Mouse (Mus musculus): Measurements from ENCODE around the gene Ksr1. TPM values are rescaled to one million over a fixed set of nuclear protein-coding genes. Genes with fewer than 3 reads are reported as not detected.

The Ksr1 gene
- polyA plus RNA-seq, 1 experiment: 4.8 TPM

DNA sequence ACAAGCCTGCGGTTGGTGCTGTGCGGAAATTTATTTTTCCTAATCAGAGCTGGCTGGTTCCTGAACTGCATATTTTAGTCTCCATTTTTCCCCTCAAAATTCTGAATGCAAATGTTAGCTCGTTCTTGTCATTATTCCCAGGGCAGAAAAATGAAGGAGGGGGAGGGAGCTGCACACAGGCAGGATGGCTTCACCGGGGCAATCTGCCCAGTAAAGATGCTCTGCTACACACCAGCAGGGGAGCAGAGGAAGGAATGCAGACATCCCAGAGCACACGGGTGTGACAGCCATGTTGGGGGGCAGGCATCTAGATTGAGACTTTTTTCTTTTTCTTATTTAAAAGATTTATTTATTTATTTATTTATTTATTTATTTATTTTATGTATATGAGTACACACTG, 9.0 kb downstream of the Ksr1 start:
- Histone ChIP-seq H3K79me3 (ENCODE audit: low read depth) (no peaks in the 10 kb centered on the region), H3K36me3 (ENCODE audit: control insufficient read depth, insufficient read depth) (no peaks in the 10 kb centered on the region), H3ac (ENCODE audit: control insufficient read depth, insufficient read length, low read depth) (no peak overlapping the region), H3K27me3 (ENCODE audit: control insufficient read depth, insufficient read depth, insufficient read length) (no peaks in the 10 kb centered on the region), H3K4me3 (ENCODE audit: insufficient read depth, poor library complexity, severe bottlenecking) (no peak overlapping the region), H3K79me2 (ENCODE audit: control insufficient read depth, insufficient read depth) (peaks cover 13% of the 10 kb centered on the region)
- no peak for TF ChIP-seq CEBPB (IDR thresholded peaks at IDR 0.05; ENCODE audit: low read depth)
- TF ChIP-seq MYOG (IDR thresholded peaks at IDR 0.05; ENCODE audit: control insufficient read depth, extremely low read depth, insufficient read length): no peak
- TF ChIP-seq MAX (IDR thresholded peaks at IDR 0.05): no peak
- no peak for TF ChIP-seq USF1 (IDR thresholded peaks at IDR 0.05; ENCODE audit: low read depth)
- TF ChIP-seq FOSL1 (IDR thresholded peaks at IDR 0.05; ENCODE audit: insufficient read depth, low read length, poor library complexity, severe bottlenecking): no peak
- no peak for TF ChIP-seq MYOD1 (IDR thresholded peaks at IDR 0.05; ENCODE audit: control insufficient read depth, insufficient read length, low read depth)
- no peak for TF ChIP-seq CTCF (IDR thresholded peaks at IDR 0.05; ENCODE audit: control insufficient read depth, insufficient read depth, insufficient read length)

- TF ChIP-seq MAX (IDR thresholded peaks at IDR 0.05) (no peak), CEBPB (IDR thresholded peaks at IDR 0.05; ENCODE audit: low read depth) (no peak)
- H3K79me3 ChIP-seq (ENCODE audit: low read depth): no peaks in the 10 kb centered on the region
Measured at GRCm38 (mm10) chr11:79135685-79136360, 10.4 kb downstream of the Ksr1 start.

DNA sequence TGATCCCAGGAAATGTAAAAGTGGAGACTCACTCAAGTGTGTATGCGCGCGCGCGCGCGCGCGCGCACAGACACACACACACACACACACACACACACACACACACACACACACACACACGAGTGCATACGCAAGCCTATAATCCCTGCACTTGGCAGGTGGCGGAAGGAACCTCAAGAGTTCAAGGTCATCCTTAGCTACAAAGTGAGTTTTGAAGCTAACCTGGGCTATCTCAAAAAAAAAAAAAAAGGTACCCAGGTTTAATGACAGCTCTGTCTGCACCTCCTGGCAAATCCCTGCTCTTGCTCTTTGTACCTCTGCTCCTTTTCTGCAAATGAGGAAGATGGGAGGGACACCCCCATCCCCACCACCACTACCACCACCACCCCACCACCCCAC, 11.1 kb downstream of the Ksr1 start:
- H3ac ChIP-seq (ENCODE audit: control insufficient read depth, insufficient read length, low read depth): no peak overlapping the region
- peaks cover 10% of the 10 kb centered on the region for H3K79me2 ChIP-seq (ENCODE audit: control insufficient read depth, insufficient read depth)
- no peaks in the 10 kb centered on the region for H3K79me3 ChIP-seq (ENCODE audit: low read depth)
- H3K4me3 ChIP-seq (ENCODE audit: insufficient read depth, poor library complexity, severe bottlenecking): no peak overlapping the region
- H3K36me3 ChIP-seq (ENCODE audit: control insufficient read depth, insufficient read depth): no peaks in the 10 kb centered on the region
- TF ChIP-seq USF1 (IDR thresholded peaks at IDR 0.05; ENCODE audit: low read depth): no peak
- no peak for TF ChIP-seq MYOD1 (IDR thresholded peaks at IDR 0.05; ENCODE audit: control insufficient read depth, insufficient read length, low read depth)
- no peak for TF ChIP-seq CEBPB (IDR thresholded peaks at IDR 0.05; ENCODE audit: low read depth)
- H3K27me3 ChIP-seq (ENCODE audit: control insufficient read depth, insufficient read depth, insufficient read length): no peaks in the 10 kb centered on the region

More at GRCm38 (mm10) chr11:79135685-79136360, 10.4 kb downstream of the Ksr1 start:
- Histone ChIP-seq H3K27me3 (ENCODE audit: control insufficient read depth, insufficient read depth, insufficient read length) (no peaks in the 10 kb centered on the region), H3K36me3 (ENCODE audit: control insufficient read depth, insufficient read depth) (no peaks in the 10 kb centered on the region), H3K4me3 (ENCODE audit: insufficient read depth, poor library complexity, severe bottlenecking) (no peak overlapping the region), H3K79me2 (ENCODE audit: control insufficient read depth, insufficient read depth) (peaks cover 10% of the 10 kb centered on the region), H3ac (ENCODE audit: control insufficient read depth, insufficient read length, low read depth) (no peak overlapping the region)

GRCm38 (mm10) chr11:79134416-79135104, 11.6 kb downstream of the Ksr1 start:
- Histone ChIP-seq H3K36me3 (ENCODE audit: control insufficient read depth, insufficient read depth) (no peaks in the 10 kb centered on the region), H3K79me2 (ENCODE audit: control insufficient read depth, insufficient read depth) (peaks cover 12% of the 10 kb centered on the region), H3K27me3 (ENCODE audit: control insufficient read depth, insufficient read depth, insufficient read length) (no peaks in the 10 kb centered on the region), H3K79me3 (ENCODE audit: low read depth) (no peaks in the 10 kb centered on the region), H3ac (ENCODE audit: control insufficient read depth, insufficient read length, low read depth) (no peak overlapping the region), H3K4me3 (ENCODE audit: insufficient read depth, poor library complexity, severe bottlenecking) (no peak overlapping the region)
- TF ChIP-seq CEBPB (IDR thresholded peaks at IDR 0.05; ENCODE audit: low read depth): no peak
- no peak for TF ChIP-seq MYOD1 (IDR thresholded peaks at IDR 0.05; ENCODE audit: control insufficient read depth, insufficient read length, low read depth)
- TF ChIP-seq USF1 (IDR thresholded peaks at IDR 0.05; ENCODE audit: low read depth): no peak
- no peak for TF ChIP-seq MAX (IDR thresholded peaks at IDR 0.05)
- TF ChIP-seq MYOG (IDR thresholded peaks at IDR 0.05; ENCODE audit: control insufficient read depth, extremely low read depth, insufficient read length): no peak
- no peak for TF ChIP-seq CTCF (IDR thresholded peaks at IDR 0.05; ENCODE audit: control insufficient read depth, insufficient read depth, insufficient read length)
- TF ChIP-seq FOSL1 (IDR thresholded peaks at IDR 0.05; ENCODE audit: insufficient read depth, low read length, poor library complexity, severe bottlenecking): no peak

DNA sequence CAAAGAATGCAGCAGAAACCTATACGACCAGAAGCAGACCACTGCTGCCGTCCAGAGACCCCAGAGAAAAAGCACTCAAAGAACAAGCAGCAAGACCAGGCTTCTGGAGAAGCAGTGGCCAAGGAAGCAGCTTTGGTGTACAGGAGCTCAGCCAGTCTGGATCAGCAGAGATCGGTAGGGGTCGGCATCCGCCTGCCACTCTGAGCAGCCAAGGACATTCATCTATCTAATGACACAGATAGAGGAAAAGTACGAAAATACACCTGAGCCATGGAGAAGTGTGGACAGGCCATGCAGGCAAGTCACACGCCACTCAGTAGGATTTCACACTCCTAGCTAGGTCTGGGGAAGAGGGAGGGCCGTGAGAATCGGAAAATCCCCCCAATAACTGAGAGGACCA, 12.2 kb downstream of the Ksr1 start:
- H3K79me2 ChIP-seq (ENCODE audit: control insufficient read depth, insufficient read depth): peaks cover 18% of the 10 kb centered on the region
- H3K79me3 ChIP-seq (ENCODE audit: low read depth): no peaks in the 10 kb centered on the region
- H3ac ChIP-seq (ENCODE audit: control insufficient read depth, insufficient read length, low read depth): no peak overlapping the region
- H3K27me3 ChIP-seq (ENCODE audit: control insufficient read depth, insufficient read depth, insufficient read length): no peaks in the 10 kb centered on the region
- TF ChIP-seq MYOG (IDR thresholded peaks at IDR 0.05; ENCODE audit: control insufficient read depth, extremely low read depth, insufficient read length) (no peak), MAX (IDR thresholded peaks at IDR 0.05) (no peak), USF1 (IDR thresholded peaks at IDR 0.05; ENCODE audit: low read depth) (no peak), CTCF (IDR thresholded peaks at IDR 0.05; ENCODE audit: control insufficient read depth, insufficient read depth, insufficient read length) (no peak), CEBPB (IDR thresholded peaks at IDR 0.05; ENCODE audit: low read depth) (no peak), MYOD1 (IDR thresholded peaks at IDR 0.05; ENCODE audit: control insufficient read depth, insufficient read length, low read depth) (no peak), FOSL1 (IDR thresholded peaks at IDR 0.05; ENCODE audit: insufficient read depth, low read length, poor library complexity, severe bottlenecking) (no peak)
- H3K36me3 ChIP-seq (ENCODE audit: control insufficient read depth, insufficient read depth): no peaks in the 10 kb centered on the region
- no peak overlapping the region for H3K4me3 ChIP-seq (ENCODE audit: insufficient read depth, poor library complexity, severe bottlenecking)

DNA sequence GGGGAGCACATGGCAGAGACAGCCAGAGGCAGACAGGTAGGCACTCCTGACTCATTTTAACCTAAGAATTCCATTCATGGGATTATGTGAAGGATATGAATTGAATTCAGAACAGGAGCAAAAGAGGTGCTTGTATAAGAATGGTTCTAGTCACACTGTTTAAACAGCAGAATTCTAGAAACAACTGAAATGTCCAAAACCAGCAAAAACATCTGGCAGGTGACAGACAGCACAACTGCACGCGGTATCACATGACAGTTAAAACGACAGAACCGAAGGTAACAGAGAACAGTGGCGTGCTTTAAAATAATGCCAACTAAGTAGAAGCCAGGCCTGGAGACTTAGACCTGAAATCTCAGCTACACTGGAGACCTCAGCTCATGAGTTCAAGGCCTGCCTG, 13.2 kb downstream of the Ksr1 start:
- Histone ChIP-seq H3K27me3 (ENCODE audit: control insufficient read depth, insufficient read depth, insufficient read length) (no peaks in the 10 kb centered on the region), H3K79me3 (ENCODE audit: low read depth) (no peaks in the 10 kb centered on the region), H3K36me3 (ENCODE audit: control insufficient read depth, insufficient read depth) (no peaks in the 10 kb centered on the region), H3K4me3 (ENCODE audit: insufficient read depth, poor library complexity, severe bottlenecking) (no peak overlapping the region), H3K79me2 (ENCODE audit: control insufficient read depth, insufficient read depth) (peaks cover 22% of the 10 kb centered on the region), H3ac (ENCODE audit: control insufficient read depth, insufficient read length, low read depth) (no peak overlapping the region)
- TF ChIP-seq CTCF (IDR thresholded peaks at IDR 0.05; ENCODE audit: control insufficient read depth, insufficient read depth, insufficient read length) (no peak), MYOD1 (IDR thresholded peaks at IDR 0.05; ENCODE audit: control insufficient read depth, insufficient read length, low read depth) (no peak), FOSL1 (IDR thresholded peaks at IDR 0.05; ENCODE audit: insufficient read depth, low read length, poor library complexity, severe bottlenecking) (no peak), MAX (IDR thresholded peaks at IDR 0.05) (no peak), USF1 (IDR thresholded peaks at IDR 0.05; ENCODE audit: low read depth) (no peak), MYOG (IDR thresholded peaks at IDR 0.05; ENCODE audit: control insufficient read depth, extremely low read depth, insufficient read length) (no peak), CEBPB (IDR thresholded peaks at IDR 0.05; ENCODE audit: low read depth) (no peak)
